Mouse (Mus musculus): ENCODE measurements at regions not wholly inside any gene's neighbourhood (a gene's known extent, or its start where the extent isn't known, plus 50 kb on each side); places are given as distances from the start of the nearest gene placed in this dataset.

- DNase-seq, result no peak
Observed at GRCm38 (mm10) chr2:137564064-137564624, 447.7 kb upstream of the Jag1 start.

DNA sequence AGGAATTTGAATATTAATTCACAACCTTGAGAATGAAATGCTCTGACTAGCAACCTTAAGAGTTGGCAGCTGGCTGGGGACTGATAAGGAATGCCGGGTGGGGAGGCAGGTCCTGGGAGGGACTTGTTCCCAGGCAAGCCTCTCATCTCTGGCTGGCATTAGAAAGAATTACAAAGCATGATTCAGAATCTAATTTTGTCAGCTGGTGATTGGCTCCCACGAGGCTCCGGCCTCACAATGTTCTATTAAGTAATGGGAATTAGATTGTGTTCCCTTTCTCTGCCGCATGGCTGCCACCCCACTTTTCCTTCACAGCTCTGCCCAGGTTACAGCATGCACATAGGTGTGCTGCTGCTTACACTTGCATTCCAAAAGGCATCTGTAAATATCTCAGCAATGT, 443.9 kb upstream of the Jag1 start:
- DNase-seq, result no peak

DNA sequence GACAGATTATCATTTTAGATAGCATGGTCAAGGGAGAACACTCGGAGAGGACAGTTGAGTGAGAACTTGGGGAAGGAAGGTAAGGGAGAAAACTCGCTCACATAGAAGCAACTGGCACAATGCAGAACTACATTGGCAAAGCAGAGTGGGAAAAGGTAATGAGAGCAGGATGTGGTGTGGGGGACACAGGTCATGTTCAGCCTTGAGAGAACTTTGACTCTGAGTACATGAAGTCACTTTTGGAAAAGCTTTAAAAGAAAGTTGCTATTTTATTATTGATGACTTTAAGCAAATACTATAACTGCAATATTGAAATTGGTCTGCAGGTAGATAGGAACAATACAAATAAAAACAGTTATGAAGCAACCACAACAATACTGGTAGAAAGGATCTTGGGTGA, 437.4 kb upstream of the Jag1 start:
- no peak for DNase-seq

- DNase-seq, result no peak
Observed at GRCm38 (mm10) chr2:137536581-137536980, 420.1 kb upstream of the Jag1 start.

DNA sequence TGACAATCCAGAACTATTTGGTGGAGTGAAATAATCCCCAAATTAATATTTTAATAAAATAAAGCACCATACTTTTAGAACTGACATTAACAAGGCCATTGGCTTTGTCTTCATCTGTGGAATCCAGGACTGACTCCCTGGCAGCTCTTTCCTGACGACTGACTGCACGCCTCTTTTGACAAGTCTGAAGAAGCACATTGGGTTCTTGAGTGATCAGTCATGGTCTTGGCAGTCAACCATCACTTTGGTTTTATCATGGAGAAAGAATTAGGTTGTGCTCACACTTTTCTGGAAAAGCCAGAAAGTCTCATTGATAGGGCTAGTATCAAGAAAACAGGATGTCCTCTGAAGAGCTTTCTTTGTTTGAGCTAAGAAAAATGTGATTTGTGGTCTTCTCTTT, 399.8 kb upstream of the Jag1 start:
- DNase-seq, result no peak

DNA sequence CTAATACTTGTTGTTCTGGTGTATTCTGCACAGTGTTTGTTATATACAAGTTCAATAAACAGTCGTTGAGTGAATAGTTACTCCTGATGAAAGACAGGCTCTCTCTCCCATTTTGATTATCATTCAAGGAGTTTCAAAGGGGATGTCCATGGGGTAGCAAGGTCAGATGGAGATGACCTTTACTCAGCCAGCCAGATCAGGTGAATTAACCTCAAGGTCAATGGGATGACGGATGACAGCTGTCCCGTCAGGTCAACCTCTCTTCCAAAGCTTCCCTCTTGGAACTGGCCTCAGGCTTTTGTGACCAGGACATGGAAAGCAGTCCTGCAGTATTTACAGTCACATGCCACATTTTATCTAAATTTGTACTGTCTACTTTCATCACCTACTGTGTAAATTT, 398.6 kb upstream of the Jag1 start:
- DNase-seq, result no peak

GRCm38 (mm10) chr2:137513895-137514506, 397.6 kb upstream of the Jag1 start:
- no peak for DNase-seq

DNA sequence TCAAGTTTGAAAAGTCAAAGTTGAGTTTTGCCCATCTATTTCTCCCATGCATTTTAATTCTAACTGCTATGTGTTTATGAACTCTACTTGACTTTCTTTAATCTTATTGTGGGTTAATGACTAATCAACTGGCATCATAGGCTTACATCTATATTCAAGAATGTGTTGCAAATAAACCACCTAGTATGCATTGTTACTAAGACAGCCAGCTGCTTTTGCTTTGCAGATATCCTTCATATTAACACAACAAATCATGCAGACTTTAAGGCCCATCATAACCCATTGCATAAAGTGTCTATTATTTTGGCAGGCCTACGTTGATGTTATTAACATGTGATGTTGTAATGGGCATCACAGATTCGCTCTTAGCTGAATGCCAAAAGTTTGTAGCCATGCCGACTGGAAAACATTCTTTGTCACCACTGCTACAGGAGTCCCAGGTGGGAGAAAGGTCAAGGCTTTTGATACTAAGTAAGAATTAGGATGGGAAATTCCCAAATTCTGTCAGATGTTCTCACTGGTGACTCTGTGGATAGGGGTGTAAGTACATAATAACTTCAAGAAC, 394.3 kb upstream of the Jag1 start:
- DNase-seq, result no peak

DNA sequence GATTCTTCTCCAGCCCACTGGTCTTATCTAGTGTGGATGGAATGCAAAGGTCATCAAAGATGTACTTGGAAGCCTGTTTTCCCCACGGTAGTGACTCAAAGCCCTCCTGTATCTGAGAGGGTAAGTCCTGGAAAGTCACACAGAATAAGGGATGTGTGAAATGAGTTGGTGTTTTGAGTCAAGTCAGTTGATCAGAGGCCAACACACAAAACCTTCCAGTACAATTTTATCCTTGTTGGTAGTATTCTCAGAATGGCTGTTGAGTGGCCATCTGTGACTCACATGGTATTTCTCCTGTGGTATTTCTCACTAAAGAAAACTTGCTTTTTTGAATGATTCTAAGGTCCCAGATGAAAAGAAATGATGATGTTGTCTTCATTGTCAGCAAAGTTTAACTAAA, 384.8 kb upstream of the Jag1 start:
- no peak for DNase-seq

DNA sequence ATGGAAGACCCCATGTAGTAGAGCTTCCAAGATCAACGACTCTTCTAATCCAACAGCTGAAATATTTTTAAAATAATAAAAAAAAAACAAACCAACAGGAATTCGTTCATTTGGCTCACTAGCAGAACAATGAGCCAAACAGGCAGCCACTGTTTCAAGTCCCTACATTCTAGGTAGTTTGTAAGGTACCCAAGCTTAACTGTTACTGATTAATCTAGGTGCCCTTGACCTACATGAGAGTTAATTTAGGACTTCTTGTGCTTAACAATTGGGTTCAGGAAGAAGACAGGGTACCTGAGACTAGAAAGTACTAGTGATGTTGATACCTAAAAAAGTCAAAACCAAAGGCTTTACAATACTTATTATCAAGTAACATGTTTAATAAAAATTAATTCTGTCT, 381.2 kb upstream of the Jag1 start:
- DNase-seq, result no peak

- DNase-seq, result no peak
Observed at GRCm38 (mm10) chr2:137493600-137493999, 377.2 kb upstream of the Jag1 start.

GRCm38 (mm10) chr2:137489181-137489682, 372.8 kb upstream of the Jag1 start:
- no peak for DNase-seq

DNA sequence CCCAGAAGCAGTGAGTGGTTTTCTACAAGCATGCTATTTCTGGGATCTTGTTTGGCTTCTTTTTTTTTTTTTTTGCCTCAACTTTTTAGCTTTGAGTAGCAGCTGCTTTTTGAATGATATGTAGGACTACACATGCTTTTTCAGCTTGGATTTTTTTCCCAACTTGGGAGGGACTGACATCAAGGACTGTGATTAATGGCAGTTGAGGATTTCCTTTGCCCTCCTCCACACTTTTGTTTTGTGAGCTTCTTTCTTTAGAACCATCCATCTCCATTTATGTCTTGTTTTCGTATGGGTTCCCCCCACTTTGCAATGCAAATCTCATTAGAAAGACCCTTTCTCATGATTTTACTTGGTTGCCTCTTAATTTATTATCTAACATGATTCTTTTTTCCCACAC, 352.3 kb upstream of the Jag1 start:
- no peak for DNase-seq

DNA sequence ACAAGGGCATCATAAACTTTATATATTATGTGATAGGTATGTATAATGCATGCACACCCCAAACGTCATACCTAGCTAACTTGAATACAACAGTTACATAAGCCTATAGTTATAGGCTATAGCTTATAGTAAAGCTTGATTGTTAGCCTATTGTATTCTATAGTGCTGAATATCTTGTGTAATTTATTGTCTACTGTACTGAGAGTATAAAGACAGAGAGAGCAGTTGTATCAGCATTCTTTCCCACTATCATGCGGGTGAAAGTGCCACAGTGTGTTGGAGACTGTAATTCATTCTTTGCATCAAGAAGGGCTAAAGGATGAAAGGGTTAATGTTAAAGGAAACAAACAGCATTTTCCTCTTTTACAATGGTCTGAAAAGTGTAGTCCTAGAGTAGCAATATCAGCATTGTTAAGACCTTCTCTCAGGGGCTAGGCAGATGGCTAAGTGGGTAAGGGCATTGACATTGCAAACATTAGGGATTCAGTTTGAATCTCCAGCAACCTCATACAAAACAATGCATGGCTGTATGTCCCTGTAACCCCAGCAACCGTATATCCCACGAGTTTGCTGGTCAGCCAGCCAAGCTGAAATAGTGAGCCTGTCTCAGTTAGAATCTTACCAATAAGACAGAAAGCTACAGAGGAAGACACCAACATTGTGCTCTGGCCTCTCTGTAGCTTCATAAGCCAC, 340.8 kb upstream of the Jag1 start:
- DNase-seq, result no peak

GRCm38 (mm10) chr2:137456436-137456835, 340.0 kb upstream of the Jag1 start:
- no peak for DNase-seq

GRCm38 (mm10) chr2:137446919-137447318, 330.5 kb upstream of the Jag1 start:
- DNase-seq, result no peak

DNA sequence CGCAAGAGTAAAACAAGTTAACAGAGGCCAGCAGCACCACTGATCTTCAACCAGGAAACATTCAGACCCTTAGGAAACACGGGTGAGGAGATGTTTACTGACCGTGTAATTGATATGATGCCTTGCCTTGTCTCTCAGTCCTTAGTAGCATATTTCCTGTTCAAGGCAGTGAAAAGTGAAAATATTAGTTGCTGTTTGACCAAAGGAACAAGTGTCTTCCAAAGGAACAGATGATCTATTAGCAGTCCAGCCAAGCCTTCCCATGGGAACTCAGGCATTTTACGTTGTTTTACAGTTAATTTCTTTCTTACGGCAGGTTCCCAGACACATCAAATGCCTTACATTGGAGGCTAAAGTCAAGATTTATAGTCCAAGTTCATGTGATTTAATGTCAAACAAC, 321.3 kb upstream of the Jag1 start:
- DNase-seq, result no peak

- no peak for DNase-seq
Observed at GRCm38 (mm10) chr2:137436161-137436560, 319.7 kb upstream of the Jag1 start.

DNA sequence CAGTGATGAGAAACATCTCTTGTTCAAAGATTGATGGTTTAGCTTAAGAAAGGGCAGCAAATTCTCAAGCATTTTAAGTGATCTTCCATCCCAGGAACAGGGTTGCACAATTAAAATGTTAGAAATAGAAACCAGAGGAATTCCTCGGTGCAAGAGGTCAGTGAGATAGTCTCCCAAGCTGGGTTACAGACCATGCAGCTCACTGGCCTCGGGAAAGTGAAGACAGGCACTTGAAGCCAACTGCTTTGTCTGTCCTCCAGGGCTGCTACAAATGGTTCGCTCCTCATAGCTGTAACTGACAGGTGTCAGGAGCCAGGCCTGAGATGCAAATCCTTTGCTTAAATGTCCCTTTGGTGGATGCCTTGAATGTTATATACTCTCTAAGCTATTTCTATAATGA, 306.2 kb upstream of the Jag1 start:
- no peak for DNase-seq

- DNase-seq, result no peak
Observed at GRCm38 (mm10) chr2:137419678-137420077, 303.2 kb upstream of the Jag1 start.

DNA sequence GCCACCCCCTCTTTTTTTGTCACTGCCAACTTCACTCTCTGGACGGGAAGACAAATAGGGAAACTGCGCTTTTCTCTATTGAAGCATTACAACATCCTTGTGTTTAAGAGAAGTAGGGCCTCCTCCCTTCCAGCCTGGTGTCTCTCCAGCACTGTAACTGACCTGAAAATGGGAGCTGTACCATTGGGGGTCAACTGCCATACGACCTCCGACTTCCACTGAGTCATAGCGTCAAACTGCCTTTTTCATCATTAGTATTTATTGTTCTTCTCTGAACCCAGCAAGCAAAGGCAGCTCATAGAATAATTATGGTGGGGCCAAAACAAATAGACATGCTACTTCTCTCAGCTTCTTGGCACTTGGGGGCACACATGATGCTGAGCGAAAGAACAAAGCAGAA, 301.2 kb upstream of the Jag1 start:
- DNase-seq, result no peak

DNA sequence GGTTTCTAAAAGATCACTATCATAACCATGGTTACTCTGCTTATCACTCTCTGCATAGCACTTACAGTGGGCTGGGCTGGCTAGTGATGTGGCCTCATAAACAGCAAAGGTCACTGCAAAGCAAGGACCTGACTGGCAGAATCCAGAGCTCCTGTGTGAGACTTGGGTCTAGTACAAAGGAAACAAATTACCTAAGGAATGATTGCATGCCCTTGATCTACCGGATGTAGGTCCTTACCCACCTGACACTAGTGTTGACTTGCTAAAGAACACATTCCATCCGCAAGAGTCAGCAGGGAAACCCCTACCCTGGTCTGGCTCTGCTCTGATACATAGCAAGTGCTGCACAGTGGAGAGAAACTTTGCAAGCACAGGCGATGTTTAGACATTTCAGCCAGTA, 297.0 kb upstream of the Jag1 start:
- no peak for DNase-seq

- no peak for DNase-seq
Observed at GRCm38 (mm10) chr2:137409611-137410010, 293.2 kb upstream of the Jag1 start.

DNA sequence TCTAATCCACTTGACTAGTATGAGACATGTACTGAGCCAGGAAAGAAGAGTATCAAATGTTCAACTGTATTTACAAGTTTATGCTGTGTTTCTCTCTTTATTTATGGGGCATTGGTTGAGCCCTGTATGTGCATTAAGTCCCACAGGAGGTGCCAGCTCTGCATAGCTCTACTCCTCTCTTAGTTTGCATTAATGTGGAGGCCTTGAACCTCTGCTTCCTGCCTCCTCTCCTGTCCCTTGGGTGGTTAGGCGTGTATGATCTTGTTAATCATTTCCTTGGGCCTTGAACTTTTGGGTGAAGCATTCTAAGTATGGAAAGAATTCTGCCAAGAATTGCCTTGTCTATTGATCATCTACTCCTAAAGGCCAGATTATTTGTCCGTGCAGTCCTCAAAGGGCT, 291.9 kb upstream of the Jag1 start:
- no peak for DNase-seq
